Mouse (Mus musculus): ENCODE data around the gene Hbb-bh2. TPM values are rescaled to one million over a fixed set of nuclear protein-coding genes. Genes with fewer than 3 reads are reported as not detected.

Gene Hbb-bh2
- total and polyA plus RNA-seq, 3 experiments = not detected

GRCm38 (mm10) chr7:103792669-103793388, 47.5 kb downstream of the Hbb-bh2 start:
- Histone ChIP-seq H3K27me3 (ENCODE audit: control insufficient read depth in 1 of 2, insufficient read depth in 2 of 2, low read length in 2 of 2) (no peaks in the 10 kb centered on the region), H3K4me1 (ENCODE audit: control insufficient read depth in 1 of 2, insufficient read depth in 2 of 2, low read length in 2 of 2) (no peaks in the 10 kb centered on the region), H3K36me3 (ENCODE audit: control insufficient read depth in 1 of 2, insufficient read depth in 2 of 2, low read length in 2 of 2) (no peaks in the 10 kb centered on the region), H3K27ac (ENCODE audit: control insufficient read depth, low read depth, low read length) (no peak overlapping the region), H3K4me3 (ENCODE audit: control insufficient read depth in 1 of 2, insufficient read depth in 1 of 2, low read depth in 2 of 2, low read length in 2 of 2) (no peak overlapping the region), H3K9ac (ENCODE audit: control insufficient read depth, low read depth, low read length, poor library complexity, severe bottlenecking) (no peak overlapping the region), H3K9me3 (replicated peaks; ENCODE audit: insufficient read depth, low read length) (no peaks in the 10 kb centered on the region), H3K79me2 (ENCODE audit: control insufficient read depth, insufficient read depth, low read length, poor library complexity) (no peaks in the 10 kb centered on the region)
- DNase-seq (ENCODE audit: low read depth, low spot score) = peak; percentile 71
- TF ChIP-seq ELF1 (IDR thresholded peaks at IDR 0.05; ENCODE audit: low read depth, low read length) (no peak), UBTF (IDR thresholded peaks at IDR 0.05; ENCODE audit: borderline replicate concordance, insufficient read depth, low read depth, low read length) (no peak), POLR2AphosphoS2 (IDR thresholded peaks at IDR 0.05; ENCODE audit: low read length) (no peak), RAD21 (IDR thresholded peaks at IDR 0.05; ENCODE audit: low read depth, low read length) (peak; percentile 65), SIN3A (IDR thresholded peaks at IDR 0.05; ENCODE audit: low read length) (peak; percentile 60), ZKSCAN1 (IDR thresholded peaks at IDR 0.05; ENCODE audit: low read depth, low read length) (no peak), ZNF384 (IDR thresholded peaks at IDR 0.05; ENCODE audit: low read depth, low read length) (no peak), EP300 (IDR thresholded peaks at IDR 0.05; ENCODE audit: low read depth in 1 of 2, low read length in 2 of 2) (peak; percentile 21 to 68; a peak in 3 of 4 replicates), ZMIZ1 (IDR thresholded peaks at IDR 0.05; ENCODE audit: low read depth, low read length) (no peak), CTCF (IDR thresholded peaks at IDR 0.05 in 2 of 3, conservative IDR thresholded peaks at IDR 0.05 in 1 of 3; ENCODE audit: control insufficient read depth in 1 of 3, insufficient read depth in 1 of 3, low read depth in 2 of 3, low read length in 3 of 3, poor library complexity in 1 of 3, severe bottlenecking in 1 of 3) (peak; percentile 30 to 63 (median 49)), MEF2A (IDR thresholded peaks at IDR 0.05; ENCODE audit: extremely low read depth, insufficient replicate concordance, low read depth, low read length, poor library complexity, severe bottlenecking) (no peak), CHD1 (IDR thresholded peaks at IDR 0.05; ENCODE audit: low read depth, low read length) (no peak), ETS1 (IDR thresholded peaks at IDR 0.05; ENCODE audit: low read depth, low read length) (peak; percentile 61; the same call in 1 of the 2 replicates), POLR2A (IDR thresholded peaks at IDR 0.05; ENCODE audit: control insufficient read depth in 1 of 2, insufficient read depth in 1 of 2, low read depth in 1 of 2, low read length in 2 of 2, poor library complexity in 1 of 2) (no peak), NRF1 (IDR thresholded peaks at IDR 0.05; ENCODE audit: insufficient read depth, low read depth, low read length, poor library complexity, severe bottlenecking) (no peak), MYC (IDR thresholded peaks at IDR 0.05; ENCODE audit: low read depth, low read length) (0 out of 2 replicates have a peak, but pooled peaks have one; percentile 43), RCOR1 (IDR thresholded peaks at IDR 0.05; ENCODE audit: low read depth, low read length) (no peak), MAX (IDR thresholded peaks at IDR 0.05; ENCODE audit: low read length) (no peak), MAFK (IDR thresholded peaks at IDR 0.05; ENCODE audit: borderline replicate concordance, low read depth, low read length) (no peak), TAL1 (IDR thresholded peaks at IDR 0.05; ENCODE audit: low read length) (peak; percentile 42), ZC3H11A (IDR thresholded peaks at IDR 0.05; ENCODE audit: low read depth, low read length) (peak; percentile 63), MAZ (IDR thresholded peaks at IDR 0.05; ENCODE audit: low read depth, low read length) (peak; percentile 77), NELFE (IDR thresholded peaks at IDR 0.05; ENCODE audit: low read depth, low read length) (no peak), HCFC1 (IDR thresholded peaks at IDR 0.05; ENCODE audit: low read depth, low read length) (no peak), POLR2AphosphoS5 (IDR thresholded peaks at IDR 0.05; ENCODE audit: borderline replicate concordance, low read depth, low read length) (no peak), GATA1 (IDR thresholded peaks at IDR 0.05; ENCODE audit: low read depth, low read length) (peak; percentile 24; the same call in 1 of the 2 replicates), MXI1 (IDR thresholded peaks at IDR 0.05; ENCODE audit: low read depth, low read length) (peak; percentile 32; the same call in 1 of the 2 replicates), CHD2 (IDR thresholded peaks at IDR 0.05; ENCODE audit: low read length) (no peak), USF2 (IDR thresholded peaks at IDR 0.05; ENCODE audit: borderline replicate concordance in 1 of 2, insufficient read depth in 1 of 2, low read depth in 1 of 2, low read length in 2 of 2) (no peak), E2F4 (IDR thresholded peaks at IDR 0.05; ENCODE audit: borderline replicate concordance, low read depth, low read length) (no peak), KAT2A (conservative IDR thresholded peaks at IDR 0.05; ENCODE audit: low read depth, low read length) (no peak), TCF12 (IDR thresholded peaks at IDR 0.05; ENCODE audit: low read depth, low read length) (0 out of 2 replicates have a peak, but pooled peaks have one; percentile 57), USF1 (IDR thresholded peaks at IDR 0.05; ENCODE audit: low read depth, low read length) (no peak), BHLHE40 (IDR thresholded peaks at IDR 0.05; ENCODE audit: borderline replicate concordance, low read depth, low read length) (peak; percentile 97), GABPA (IDR thresholded peaks at IDR 0.05; ENCODE audit: low read depth, low read length) (no peak), MYB (IDR thresholded peaks at IDR 0.05; ENCODE audit: low read depth, low read length) (no peak)

All from MEL (cell line).